Mouse (Mus musculus) cerebellum, adult 9-10 months (tissue): ENCODE results near the gene Rasgrp2.

ENCODE experiments used
- DNase-seq: peaks from one replicate; pipeline ENCODE4 v3.0.0; 2022

Rasgrp2 gene

GRCm38 (mm10) chr19:6445761-6446423 lies 46.8 kb downstream of the Rasgrp2 start:
- DNase-seq: no peak

- DNase-seq: no peak
Measured at GRCm38 (mm10) chr19:6446736-6447437, 47.7 kb downstream of the Rasgrp2 start.

GRCm38 (mm10) chr19:6448752-6449151 lies 49.6 kb downstream of the Rasgrp2 start:
- no peak for DNase-seq

GRCm38 (mm10) chr19:6449841-6450240 lies 50.7 kb downstream of the Rasgrp2 start:
- no peak for DNase-seq

- DNase-seq: peak; percentile 89
Measured at GRCm38 (mm10) chr19:6452030-6452494, 52.9 kb downstream of the Rasgrp2 start.

GRCm38 (mm10) chr19:6452672-6453310 lies 53.7 kb downstream of the Rasgrp2 start:
- DNase-seq: peak; percentile 57

- peak; percentile 81 for DNase-seq
Measured at GRCm38 (mm10) chr19:6453349-6453748, 54.2 kb downstream of the Rasgrp2 start.

GRCm38 (mm10) chr19:6454041-6454720 lies 55.0 kb downstream of the Rasgrp2 start:
- peak; percentile 45 for DNase-seq

- no peak for DNase-seq
Measured at GRCm38 (mm10) chr19:6459504-6459903, 60.4 kb downstream of the Rasgrp2 start.

- peak; percentile 50 for DNase-seq
Measured at GRCm38 (mm10) chr19:6462841-6463240, 63.7 kb downstream of the Rasgrp2 start.

- DNase-seq: peak; percentile 63
Measured at GRCm38 (mm10) chr19:6464306-6465071, 65.3 kb downstream of the Rasgrp2 start.
